In the genomic region with DNA sequence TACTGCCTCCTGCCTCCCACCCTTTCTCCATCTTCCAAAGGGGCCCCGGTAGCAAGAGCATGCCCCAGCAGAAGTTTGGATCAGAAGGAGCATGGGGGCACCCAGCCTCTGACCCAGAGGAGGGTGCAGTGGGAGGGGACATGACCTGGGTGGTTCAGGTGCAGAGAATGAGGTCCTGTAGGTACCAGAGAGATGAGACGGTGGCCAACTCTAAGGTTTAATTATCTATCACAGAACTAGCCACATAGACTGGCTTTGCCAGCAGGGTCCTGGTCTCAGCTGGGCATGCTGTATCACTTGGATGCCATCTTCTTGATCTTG, we compare ENCODE assay signal across 9 mouse cellular contexts. TPM values are rescaled to one million over a fixed set of nuclear protein-coding genes. Genes with fewer than 3 reads are reported as not detected.
DNase-seq lines count a peak whose midpoint lies in the region; ATAC-seq and TF ChIP-seq lines count a peak whose summit lies in the region.
"Had no signal": no experiment of that assay in that cellular context is flagged by ENCODE, and none has a peak within 500 bp of the region (broad histone marks: within the 10 kb centered on the region; RNA-seq: fewer than 3 reads in every experiment).

No protein-coding gene starts in this region.

- no peak for TF ChIP-seq CTCF in hindbrain, postnatal 0 days (IDR thresholded peaks at IDR 0.05; ENCODE audit: low read depth)

- WGBS in kidney, embryonic 14.5 days: 32% methylated on average over 2 of the region's 2 CpGs
- WGBS in embryonic facial prominence, embryonic 11.5 days: 37% methylated on average over 2 of the region's 2 CpGs
- WGBS in hindbrain, postnatal 0 days: 31% methylated on average over 2 of the region's 2 CpGs
- 43% methylated on average over 2 of the region's 2 CpGs for WGBS in midbrain, embryonic 16.5 days

- DNase-seq in kidney, adult 11 months: no peak
- DNase-seq in embryonic facial prominence, embryonic 11.5 days (ENCODE audit: low spot score): no peak
- DNase-seq in hindbrain, postnatal 0 days (ENCODE audit: low spot score): no peak
- no peak for DNase-seq in cerebellum, adult 11-12 months
- DNase-seq in urinary bladder, postnatal 4 days (ENCODE audit: low spot score in 2 of 2): no peak
- DNase-seq in kidney, postnatal 4 days: no peak

- peaks cover 5% of the 10 kb centered on the region for H3K36me3 ChIP-seq in kidney, embryonic 14.5 days (ENCODE audit: control insufficient read depth, insufficient read depth, low read length)
- no peaks in the 10 kb centered on the region for H3K36me3 ChIP-seq in embryonic facial prominence, embryonic 11.5 days (replicated peaks; ENCODE audit: control insufficient read depth, insufficient read depth, low read depth, low read length)
- H3K36me3 ChIP-seq in hindbrain, postnatal 0 days (ENCODE audit: insufficient read depth, low read length): peaks cover 4% of the 10 kb centered on the region; the same call in 1 of the 2 replicates
- H3K36me3 ChIP-seq in midbrain, embryonic 16.5 days (ENCODE audit: control insufficient read depth, insufficient read depth, low read length): peaks cover 10% of the 10 kb centered on the region; the same call in 1 of the 2 replicates

- H3K27me3 ChIP-seq in kidney, embryonic 14.5 days (ENCODE audit: control insufficient read depth, insufficient read depth, low read length): 0 out of 2 replicates have a peak, but pooled peaks cover 4% of the 10 kb centered on the region
- H3K27me3 ChIP-seq in embryonic facial prominence, embryonic 11.5 days (ENCODE audit: control insufficient read depth, insufficient read depth, low read length): peaks cover 8% of the 10 kb centered on the region
- H3K27me3 ChIP-seq in hindbrain, postnatal 0 days (ENCODE audit: insufficient read depth, low read length): no peaks in the 10 kb centered on the region
- peaks cover 6% of the 10 kb centered on the region; the same call in 1 of the 2 replicates for H3K27me3 ChIP-seq in midbrain, embryonic 16.5 days (ENCODE audit: control insufficient read depth, insufficient read depth, low read depth, low read length)

- H3K4me3 ChIP-seq in kidney, embryonic 14.5 days (ENCODE audit: low read length): peak overlapping the region; percentile 48
- peak overlapping the region; percentile 33; the same call in 1 of the 2 replicates for H3K4me3 ChIP-seq in embryonic facial prominence, embryonic 11.5 days (ENCODE audit: low read depth, low read length)
- peak overlapping the region; percentile 34 for H3K4me3 ChIP-seq in hindbrain, postnatal 0 days (ENCODE audit: low read length)
- no peak overlapping the region for H3K4me3 ChIP-seq in midbrain, embryonic 16.5 days (ENCODE audit: low read depth, low read length)

- no peaks in the 10 kb centered on the region for H3K9me3 ChIP-seq in kidney, embryonic 14.5 days (ENCODE audit: control insufficient read depth, low read length)
- H3K9me3 ChIP-seq in embryonic facial prominence, embryonic 11.5 days (replicated peaks; ENCODE audit: control insufficient read depth, low read length): no peaks in the 10 kb centered on the region
- no peaks in the 10 kb centered on the region for H3K9me3 ChIP-seq in hindbrain, postnatal 0 days (ENCODE audit: low read length)
- no peaks in the 10 kb centered on the region for H3K9me3 ChIP-seq in midbrain, embryonic 16.5 days (replicated peaks; ENCODE audit: control insufficient read depth, low read length, poor library complexity, severe bottlenecking)

- no peak overlapping the region for H3K27ac ChIP-seq in kidney, embryonic 14.5 days (ENCODE audit: low read depth, low read length)
- no peak overlapping the region for H3K27ac ChIP-seq in embryonic facial prominence, embryonic 11.5 days (replicated peaks; ENCODE audit: low read depth, low read length)
- H3K27ac ChIP-seq in hindbrain, postnatal 0 days: no peak overlapping the region
- no peak overlapping the region for H3K27ac ChIP-seq in midbrain, embryonic 16.5 days (ENCODE audit: low read length)

- H3K9ac ChIP-seq in kidney, embryonic 14.5 days (ENCODE audit: low read depth, low read length): peak overlapping the region; percentile 61; the same call in 1 of the 2 replicates
- H3K9ac ChIP-seq in embryonic facial prominence, embryonic 11.5 days (replicated peaks; ENCODE audit: low read length): peak overlapping the region; percentile 46
- H3K9ac ChIP-seq in hindbrain, postnatal 0 days (replicated peaks; ENCODE audit: low read length): peak overlapping the region; percentile 48; the same call in 1 of the 2 replicates
- no peak overlapping the region for H3K9ac ChIP-seq in midbrain, embryonic 16.5 days (ENCODE audit: low read depth, low read length)

- H3K4me1 ChIP-seq in kidney, embryonic 14.5 days (ENCODE audit: control insufficient read depth, insufficient read depth, low read length): peaks cover 47% of the 10 kb centered on the region
- peaks cover 4% of the 10 kb centered on the region; the same call in 1 of the 2 replicates for H3K4me1 ChIP-seq in embryonic facial prominence, embryonic 11.5 days (ENCODE audit: control insufficient read depth, insufficient read depth, low read length)
- H3K4me1 ChIP-seq in hindbrain, postnatal 0 days (ENCODE audit: insufficient read depth, low read length): peaks cover 15% of the 10 kb centered on the region
- peaks cover 10% of the 10 kb centered on the region; the same call in 1 of the 2 replicates for H3K4me1 ChIP-seq in midbrain, embryonic 16.5 days (ENCODE audit: control insufficient read depth, insufficient read depth, low read length)

- no peak for ATAC-seq in kidney, embryonic 14.5 days (ENCODE audit: low FRiP score, low TSS enrichment)
- no peak for ATAC-seq in embryonic facial prominence, embryonic 11.5 days (replicated peaks; ENCODE audit: insufficient number of reproducible peaks, low FRiP score, low TSS enrichment, low read depth)
- no peak for ATAC-seq in hindbrain, postnatal 0 days
- no peak for ATAC-seq in midbrain, embryonic 16.5 days

- peak overlapping the region; percentile 73 for H3K4me2 ChIP-seq in kidney, embryonic 14.5 days (replicated peaks; ENCODE audit: low read depth, low read length)
- peak overlapping the region; percentile 67 for H3K4me2 ChIP-seq in embryonic facial prominence, embryonic 11.5 days (ENCODE audit: low read depth, low read length)
- H3K4me2 ChIP-seq in hindbrain, postnatal 0 days (ENCODE audit: low read depth, low read length): peak overlapping the region; percentile 57
- H3K4me2 ChIP-seq in midbrain, embryonic 16.5 days (ENCODE audit: low read length): peak overlapping the region; percentile 62

RNA-seq across cellular contexts. Expression of a gene that starts 0.4 kb away (rescaled TPM):
- polyA plus RNA-seq in kidney, embryonic 14.5 days (2014; fragmentation: Nextera tagmentation; extraction: Ambion mirVana): 29.9 and 35.4 TPM in 2 replicates
- 9.4 and 9.7 TPM in 2 replicates for polyA plus RNA-seq in embryonic facial prominence, embryonic 11.5 days (2014; fragmentation: Nextera tagmentation; extraction: Ambion mirVana)
- 12.4 and 20.7 TPM in 2 replicates for total RNA-seq in hindbrain, postnatal 0 days (2014; rRNA removed)
- polyA plus RNA-seq in hindbrain, postnatal 0 days (2015; fragmentation: Nextera tagmentation; extraction: Ambion mirVana): 17.1 and 17.7 TPM in 2 replicates
- 7.1 and 9.7 TPM in 2 replicates for polyA plus RNA-seq in midbrain, embryonic 16.5 days (2015; fragmentation: Nextera tagmentation; extraction: Ambion mirVana)

RNA-seq across cellular contexts. Expression of a gene that starts 14.9 kb away (rescaled TPM):
- polyA plus RNA-seq in kidney, embryonic 14.5 days (2014; fragmentation: Nextera tagmentation; extraction: Ambion mirVana): 12.1 and 13.6 TPM in 2 replicates
- polyA plus RNA-seq in embryonic facial prominence, embryonic 11.5 days (2014; fragmentation: Nextera tagmentation; extraction: Ambion mirVana): 11.9 TPM in 2 replicates
- 24.2 and 32.1 TPM in 2 replicates for total RNA-seq in hindbrain, postnatal 0 days (2014; rRNA removed)
- 17.6 and 22.0 TPM in 2 replicates for polyA plus RNA-seq in hindbrain, postnatal 0 days (2015; fragmentation: Nextera tagmentation; extraction: Ambion mirVana)
- 12.9 and 17.3 TPM in 2 replicates for polyA plus RNA-seq in midbrain, embryonic 16.5 days (2015; fragmentation: Nextera tagmentation; extraction: Ambion mirVana)

RNA-seq across cellular contexts. Expression of a gene that starts 16.1 kb away (rescaled TPM):
- not detected in 2 replicates for polyA plus RNA-seq in kidney, embryonic 14.5 days (2014; fragmentation: Nextera tagmentation; extraction: Ambion mirVana)
- polyA plus RNA-seq in embryonic facial prominence, embryonic 11.5 days (2014; fragmentation: Nextera tagmentation; extraction: Ambion mirVana): not detected in 2 replicates
- not detected in 2 replicates for total RNA-seq in hindbrain, postnatal 0 days (2014; rRNA removed)
- not detected in 2 replicates for polyA plus RNA-seq in hindbrain, postnatal 0 days (2015; fragmentation: Nextera tagmentation; extraction: Ambion mirVana)
- polyA plus RNA-seq in midbrain, embryonic 16.5 days (2015; fragmentation: Nextera tagmentation; extraction: Ambion mirVana): not detected in 2 replicates
- polyA plus RNA-seq: large intestine, adult 2 months had no signal

RNA-seq across cellular contexts. Expression of a gene that starts 51.4 kb away (rescaled TPM):
- 11.4 and 17.4 TPM in 2 replicates for polyA plus RNA-seq in kidney, embryonic 14.5 days (2014; fragmentation: Nextera tagmentation; extraction: Ambion mirVana)
- polyA plus RNA-seq in embryonic facial prominence, embryonic 11.5 days (2014; fragmentation: Nextera tagmentation; extraction: Ambion mirVana): 13.6 and 16.0 TPM in 2 replicates
- 11.2 and 11.7 TPM in 2 replicates for total RNA-seq in hindbrain, postnatal 0 days (2014; rRNA removed)
- 11.6 and 13.9 TPM in 2 replicates for polyA plus RNA-seq in hindbrain, postnatal 0 days (2015; fragmentation: Nextera tagmentation; extraction: Ambion mirVana)
- polyA plus RNA-seq in midbrain, embryonic 16.5 days (2015; fragmentation: Nextera tagmentation; extraction: Ambion mirVana): 16.9 and 17.6 TPM in 2 replicates

RNA-seq across cellular contexts. Expression of a gene that starts 51.5 kb away (rescaled TPM):
- polyA plus RNA-seq in kidney, embryonic 14.5 days (2014; fragmentation: Nextera tagmentation; extraction: Ambion mirVana): 11.1 and 14.1 TPM in 2 replicates
- polyA plus RNA-seq in embryonic facial prominence, embryonic 11.5 days (2014; fragmentation: Nextera tagmentation; extraction: Ambion mirVana): 10.4 and 12.8 TPM in 2 replicates
- total RNA-seq in hindbrain, postnatal 0 days (2014; rRNA removed): 15.1 and 25.7 TPM in 2 replicates
- polyA plus RNA-seq in hindbrain, postnatal 0 days (2015; fragmentation: Nextera tagmentation; extraction: Ambion mirVana): 10.6 and 13.1 TPM in 2 replicates
- polyA plus RNA-seq in midbrain, embryonic 16.5 days (2015; fragmentation: Nextera tagmentation; extraction: Ambion mirVana): 10.3 and 11.5 TPM in 2 replicates
